In the genomic region with DNA sequence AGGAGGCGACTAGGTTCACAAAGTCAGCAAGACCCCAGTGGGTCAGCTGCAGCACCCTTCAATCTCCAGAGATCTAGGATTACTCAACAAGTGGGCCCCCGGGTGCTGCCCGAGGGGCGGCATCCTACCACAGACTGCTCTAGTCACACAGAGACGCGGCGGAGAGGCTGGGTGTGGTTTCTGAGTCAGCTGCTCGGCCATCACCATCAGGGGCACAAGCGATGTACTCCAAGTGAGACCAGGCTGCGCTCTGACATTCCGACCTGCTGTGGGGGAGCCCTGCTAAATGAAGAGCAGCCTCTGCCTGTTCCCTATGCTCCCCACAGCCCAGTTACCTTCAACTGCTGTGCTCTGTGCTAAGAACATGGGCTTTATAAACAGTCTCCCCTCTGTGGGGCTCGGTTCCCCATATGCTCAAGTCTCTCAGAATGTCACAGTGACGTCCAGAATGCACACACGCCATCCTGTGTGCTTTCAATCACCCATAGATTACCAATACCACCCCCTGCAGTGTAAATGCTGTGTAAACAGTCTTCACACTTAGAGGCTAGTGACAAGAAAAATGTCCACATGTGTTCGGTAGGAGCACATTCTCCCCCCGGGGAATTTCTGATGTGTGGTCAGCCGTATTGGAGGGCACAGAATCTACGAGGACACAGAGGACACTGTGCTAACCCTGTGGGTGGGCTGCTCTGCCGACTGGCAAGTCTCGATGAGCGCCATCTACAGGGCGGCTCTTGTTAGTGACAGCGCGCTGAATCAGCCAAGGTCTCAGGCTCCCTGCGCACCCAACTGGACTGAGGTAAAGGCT, we compare ENCODE assay signal across 8 mouse cellular contexts. TPM values are rescaled to one million over a fixed set of nuclear protein-coding genes. Genes with fewer than 3 reads are reported as not detected.
DNase-seq lines count a peak whose midpoint lies in the region; ATAC-seq lines count a peak whose summit lies in the region.

No protein-coding gene starts in this region.

- peak; percentile 53 for DNase-seq in ovary, adult 18-20 months (ENCODE audit: low spot score)
- DNase-seq in ovary, postnatal 10 days (ENCODE audit: low spot score) = no peak
- peak; percentile 87 to 93 for DNase-seq in cerebellum, postnatal 14 days
- DNase-seq in frontal cortex, postnatal 36 days (ENCODE audit: low spot score in 2 of 2) = peak; percentile 70 to 71
- DNase-seq in intestine, embryonic 14.5 days (ENCODE audit: low spot score) = peak; percentile 82
- peak; percentile 82 for DNase-seq in limb, embryonic 10.5 days (ENCODE audit: low spot score)
- peak; percentile 43 to 77 for DNase-seq in spleen, postnatal 10 days (ENCODE audit: low spot score in 2 of 2)

- 41% methylated on average over 25 of the region's 25 CpGs for WGBS in intestine, embryonic 14.5 days
- 53% methylated on average over 25 of the region's 25 CpGs for WGBS in limb, embryonic 10.5 days
- 44% methylated on average over 25 of the region's 25 CpGs for WGBS in midbrain, embryonic 15.5 days

- H3K9ac ChIP-seq in intestine, embryonic 14.5 days (ENCODE audit: low read length) = no peak overlapping the region
- no peak overlapping the region for H3K9ac ChIP-seq in midbrain, embryonic 15.5 days

- H3K36me3 ChIP-seq in intestine, embryonic 14.5 days (ENCODE audit: control insufficient read depth, insufficient read depth, low read length) = no peaks in the 10 kb centered on the region
- peaks cover 13% of the 10 kb centered on the region; the same call in 1 of the 2 replicates for H3K36me3 ChIP-seq in limb, embryonic 10.5 days
- no peaks in the 10 kb centered on the region for H3K36me3 ChIP-seq in midbrain, embryonic 15.5 days (replicated peaks)

- no peak for ATAC-seq in intestine, embryonic 14.5 days (replicated peaks; ENCODE audit: low FRiP score, low TSS enrichment, low read depth)
- ATAC-seq in midbrain, embryonic 15.5 days (replicated peaks) = no peak; the same call in 1 of the 2 replicates

- no peaks in the 10 kb centered on the region for H3K27me3 ChIP-seq in intestine, embryonic 14.5 days (replicated peaks; ENCODE audit: control insufficient read depth, insufficient read depth, low read length)
- H3K27me3 ChIP-seq in limb, embryonic 10.5 days (ENCODE audit: low read depth, poor library complexity, severe bottlenecking) = no peaks in the 10 kb centered on the region; the same call in 1 of the 2 replicates
- H3K27me3 ChIP-seq in midbrain, embryonic 15.5 days (replicated peaks) = no peaks in the 10 kb centered on the region

- no peaks in the 10 kb centered on the region for H3K9me3 ChIP-seq in intestine, embryonic 14.5 days (ENCODE audit: control insufficient read depth, low read length)
- H3K9me3 ChIP-seq in limb, embryonic 10.5 days (replicated peaks) = no peaks in the 10 kb centered on the region
- H3K9me3 ChIP-seq in midbrain, embryonic 15.5 days = no peaks in the 10 kb centered on the region

- H3K4me2 ChIP-seq in intestine, embryonic 14.5 days (ENCODE audit: low read length) = no peak overlapping the region
- H3K4me2 ChIP-seq in midbrain, embryonic 15.5 days = no peak overlapping the region

- H3K4me1 ChIP-seq in intestine, embryonic 14.5 days (replicated peaks; ENCODE audit: control insufficient read depth, insufficient read depth, low read length) = peaks cover 18% of the 10 kb centered on the region
- H3K4me1 ChIP-seq in limb, embryonic 10.5 days = peaks cover 62% of the 10 kb centered on the region
- peaks cover 52% of the 10 kb centered on the region for H3K4me1 ChIP-seq in midbrain, embryonic 15.5 days

- H3K27ac ChIP-seq in intestine, embryonic 14.5 days (ENCODE audit: low read depth) = no peak overlapping the region
- peak overlapping the region; percentile 27; the same call in 1 of the 2 replicates for H3K27ac ChIP-seq in limb, embryonic 10.5 days
- peak overlapping the region; percentile 27; the same call in 1 of the 2 replicates for H3K27ac ChIP-seq in midbrain, embryonic 15.5 days

- H3K4me3 ChIP-seq in intestine, embryonic 14.5 days (ENCODE audit: low read depth, low read length) = no peak overlapping the region
- no peak overlapping the region for H3K4me3 ChIP-seq in limb, embryonic 10.5 days
- no peak overlapping the region for H3K4me3 ChIP-seq in midbrain, embryonic 15.5 days

RNA-seq across cellular contexts. Expression of a gene that starts 41.1 kb away (rescaled TPM):
- polyA plus RNA-seq in intestine, embryonic 14.5 days (2014; fragmentation: Nextera tagmentation; extraction: Ambion mirVana) = 12.2 and 13.0 TPM in 2 replicates
- polyA plus RNA-seq in limb, embryonic 10.5 days (2016; fragmentation: Nextera tagmentation; extraction: Ambion mirVana) = 19.6 and 20.2 TPM in 2 replicates
- 66.8 and 67.2 TPM in 2 replicates for polyA plus RNA-seq in midbrain, embryonic 15.5 days (2015; fragmentation: Nextera tagmentation; extraction: Ambion mirVana)

RNA-seq across cellular contexts. Expression of a gene that starts 41.2 kb away (rescaled TPM):
- 4.0 and 5.1 TPM in 2 replicates for polyA plus RNA-seq in intestine, embryonic 14.5 days (2014; fragmentation: Nextera tagmentation; extraction: Ambion mirVana)
- 9.8 and 12.8 TPM in 2 replicates for polyA plus RNA-seq in limb, embryonic 10.5 days (2016; fragmentation: Nextera tagmentation; extraction: Ambion mirVana)
- 19.3 and 21.5 TPM in 2 replicates for polyA plus RNA-seq in midbrain, embryonic 15.5 days (2015; fragmentation: Nextera tagmentation; extraction: Ambion mirVana)
